Mouse (Mus musculus): Measurements from ENCODE around the gene Wdr3. TPM values are rescaled to one million over a fixed set of nuclear protein-coding genes. Genes with fewer than 3 reads are reported as not detected.

The Wdr3 gene
- 31.1 and 33.1 TPM in 2 replicates for polyA plus RNA-seq (2016; fragmentation: Nextera tagmentation; extraction: Ambion mirVana)

- peaks cover 15% of the 10 kb centered on the region for H3K4me1 ChIP-seq (replicated peaks)
- peak within 1 kb of the TSS; percentile 89 for H3K27ac ChIP-seq (ENCODE audit: poor library complexity, severe bottlenecking)
- H3K9ac ChIP-seq: peak within 1 kb of the TSS; percentile 87
- peak; percentile 96 for ATAC-seq (ENCODE audit: insufficient number of reproducible peaks, low FRiP score)
- WGBS: under 1% methylated on average over 55 of the region's 55 CpGs
- H3K27me3 ChIP-seq (replicated peaks): no peaks in the 10 kb centered on the region
- peak within 1 kb of the TSS; percentile 80 for H3K4me3 ChIP-seq
- peak within 1 kb of the TSS; percentile 93 for H3K4me2 ChIP-seq
- peaks cover 29% of the 10 kb centered on the region for H3K36me3 ChIP-seq
- no peaks in the 10 kb centered on the region for H3K9me3 ChIP-seq (replicated peaks)
These were observed at the start of gene Wdr3, which contains the start of gene Gdap2 for GRCm38 (mm10) chr3:100162315-100163105. Gene Wdr3, minus strand, starts transcription at chr3:100162407. Gene Gdap2, plus strand, starts transcription at chr3:100162381.

GRCm38 (mm10) chr3:100206973-100207372 lies 44.8 kb upstream of the Wdr3 start:
- H3K9me3 ChIP-seq (replicated peaks): no peaks in the 10 kb centered on the region
- H3K27me3 ChIP-seq (replicated peaks): no peaks in the 10 kb centered on the region
- no peaks in the 10 kb centered on the region for H3K4me1 ChIP-seq (replicated peaks)
- WGBS: 68% methylated on average over 1 of the region's 1 CpGs
- no peak overlapping the region for H3K4me3 ChIP-seq
- ATAC-seq (ENCODE audit: insufficient number of reproducible peaks, low FRiP score): no peak
- H3K4me2 ChIP-seq: no peak overlapping the region
- H3K9ac ChIP-seq: no peak overlapping the region
- H3K27ac ChIP-seq (ENCODE audit: poor library complexity, severe bottlenecking): no peak overlapping the region
- H3K36me3 ChIP-seq: peaks cover 37% of the 10 kb centered on the region

GRCm38 (mm10) chr3:100201554-100201953 lies 39.3 kb upstream of the Wdr3 start:
- Histone ChIP-seq H3K4me3 (no peak overlapping the region), H3K27ac (ENCODE audit: poor library complexity, severe bottlenecking) (no peak overlapping the region), H3K4me1 (replicated peaks) (no peaks in the 10 kb centered on the region), H3K9me3 (replicated peaks) (no peaks in the 10 kb centered on the region), H3K36me3 (peaks cover 59% of the 10 kb centered on the region), H3K4me2 (no peak overlapping the region), H3K9ac (no peak overlapping the region), H3K27me3 (replicated peaks) (no peaks in the 10 kb centered on the region)
- 85% methylated on average over 7 of the region's 7 CpGs for WGBS
- no peak for ATAC-seq (ENCODE audit: insufficient number of reproducible peaks, low FRiP score)

GRCm38 (mm10) chr3:100194210-100194609 lies 32.0 kb upstream of the Wdr3 start:
- WGBS: 53% methylated on average over 5 of the region's 5 CpGs

GRCm38 (mm10) chr3:100189861-100190260 lies 27.7 kb upstream of the Wdr3 start:
- 84% methylated on average over 11 of the region's 11 CpGs for WGBS
- no peak overlapping the region for H3K4me3 ChIP-seq
- no peaks in the 10 kb centered on the region for H3K27me3 ChIP-seq (replicated peaks)
- H3K36me3 ChIP-seq: peaks cover 40% of the 10 kb centered on the region
- no peak overlapping the region for H3K27ac ChIP-seq (ENCODE audit: poor library complexity, severe bottlenecking)
- no peak overlapping the region for H3K9ac ChIP-seq
- no peak overlapping the region for H3K4me2 ChIP-seq
- no peak for ATAC-seq (ENCODE audit: insufficient number of reproducible peaks, low FRiP score)
- H3K4me1 ChIP-seq (replicated peaks): peaks cover 10% of the 10 kb centered on the region
- no peaks in the 10 kb centered on the region for H3K9me3 ChIP-seq (replicated peaks)

More at GRCm38 (mm10) chr3:100194210-100194609, 32.0 kb upstream of the Wdr3 start:
- H3K4me1 ChIP-seq (replicated peaks): peaks cover 10% of the 10 kb centered on the region
- peaks cover 41% of the 10 kb centered on the region for H3K36me3 ChIP-seq
- no peak overlapping the region for H3K4me2 ChIP-seq
- no peak overlapping the region for H3K4me3 ChIP-seq
- no peaks in the 10 kb centered on the region for H3K27me3 ChIP-seq (replicated peaks)
- ATAC-seq (ENCODE audit: insufficient number of reproducible peaks, low FRiP score): no peak
- no peaks in the 10 kb centered on the region for H3K9me3 ChIP-seq (replicated peaks)
- no peak overlapping the region for H3K27ac ChIP-seq (ENCODE audit: poor library complexity, severe bottlenecking)
- H3K9ac ChIP-seq: no peak overlapping the region

DNA sequence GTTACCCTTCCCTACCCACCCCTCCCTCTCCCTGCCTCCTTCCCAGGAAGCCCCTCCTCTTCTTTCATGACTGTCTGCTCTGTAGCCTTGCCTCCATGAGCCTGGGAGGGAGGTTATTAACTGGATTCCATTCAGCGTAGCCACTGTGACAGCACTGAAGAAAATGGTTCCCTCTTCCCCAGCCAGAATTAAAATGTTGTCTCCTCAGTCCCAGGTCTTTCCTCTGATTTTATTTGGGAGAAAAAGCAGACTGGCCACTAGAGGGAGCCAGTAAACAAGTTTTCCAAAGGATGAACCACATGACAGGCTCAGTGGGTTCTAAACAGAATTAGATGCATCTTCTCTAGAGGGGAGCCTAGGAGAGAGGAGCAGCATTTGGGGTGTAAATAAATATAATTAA lies 27.2 kb upstream of the Wdr3 start:
- H3K9me3 ChIP-seq (replicated peaks): no peaks in the 10 kb centered on the region
- 35% methylated on average over 1 of the region's 1 CpGs for WGBS
- H3K4me3 ChIP-seq: no peak overlapping the region
- peaks cover 10% of the 10 kb centered on the region for H3K4me1 ChIP-seq (replicated peaks)
- H3K9ac ChIP-seq: no peak overlapping the region
- no peaks in the 10 kb centered on the region for H3K27me3 ChIP-seq (replicated peaks)
- H3K27ac ChIP-seq (ENCODE audit: poor library complexity, severe bottlenecking): no peak overlapping the region
- no peak for ATAC-seq (ENCODE audit: insufficient number of reproducible peaks, low FRiP score)
- no peak overlapping the region for H3K4me2 ChIP-seq
- H3K36me3 ChIP-seq: peaks cover 38% of the 10 kb centered on the region

DNA sequence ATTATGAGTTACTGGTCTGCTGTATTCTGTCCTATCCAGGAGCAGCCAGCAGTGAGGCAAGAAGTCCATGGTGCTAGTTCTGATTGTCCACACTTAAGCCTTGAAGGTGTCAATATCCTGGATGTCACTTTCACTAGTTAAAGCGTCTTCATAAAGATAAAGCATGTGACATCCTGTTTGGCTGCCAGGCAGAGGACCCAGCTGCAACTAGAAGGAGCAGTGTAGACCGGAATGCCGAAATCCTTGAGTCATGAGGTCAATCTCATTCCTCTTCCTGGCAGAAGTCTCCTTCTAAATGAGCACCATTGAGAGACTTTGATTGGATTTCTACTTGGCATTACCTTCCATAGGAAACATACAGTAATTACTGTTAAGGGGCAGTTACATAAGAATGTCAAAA lies 18.3 kb upstream of the Wdr3 start:
- no peak overlapping the region for H3K9ac ChIP-seq
- no peak overlapping the region for H3K4me3 ChIP-seq
- whole genome bisulfite sequencing: 62% methylated on average over 3 of the region's 3 CpGs
- ATAC-seq (ENCODE audit: insufficient number of reproducible peaks, low FRiP score): no peak
- no peaks in the 10 kb centered on the region for H3K9me3 ChIP-seq (replicated peaks)
- no peaks in the 10 kb centered on the region for H3K27me3 ChIP-seq (replicated peaks)
- H3K36me3 ChIP-seq: peaks cover 71% of the 10 kb centered on the region
- H3K4me1 ChIP-seq (replicated peaks): no peaks in the 10 kb centered on the region
- no peak overlapping the region for H3K4me2 ChIP-seq
- no peak overlapping the region for H3K27ac ChIP-seq (ENCODE audit: poor library complexity, severe bottlenecking)

DNA sequence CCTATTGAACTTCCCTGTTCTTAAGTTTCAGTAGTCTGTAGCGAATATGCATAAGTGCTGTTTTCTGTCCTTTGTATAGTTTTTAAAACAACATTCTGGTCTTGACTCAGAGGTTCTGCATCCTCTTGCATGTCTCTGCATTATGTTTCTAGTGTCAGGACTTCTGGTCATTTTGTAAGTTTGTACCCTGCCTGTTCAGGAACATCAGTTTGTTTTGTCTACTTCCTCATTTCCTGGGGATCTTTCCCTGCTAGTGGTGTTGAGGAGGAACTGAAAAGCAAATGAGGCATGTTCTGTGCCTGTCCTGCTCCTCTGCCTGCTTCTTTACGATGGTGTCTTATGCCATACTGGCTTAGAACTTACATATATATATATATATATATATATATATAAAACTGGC lies 13.8 kb upstream of the Wdr3 start:
- ATAC-seq (ENCODE audit: insufficient number of reproducible peaks, low FRiP score): no peak
- Histone ChIP-seq H3K4me1 (replicated peaks) (no peaks in the 10 kb centered on the region), H3K36me3 (peaks cover 80% of the 10 kb centered on the region), H3K9ac (no peak overlapping the region), H3K27me3 (replicated peaks) (no peaks in the 10 kb centered on the region), H3K9me3 (replicated peaks) (no peaks in the 10 kb centered on the region), H3K4me3 (no peak overlapping the region), H3K4me2 (no peak overlapping the region), H3K27ac (ENCODE audit: poor library complexity, severe bottlenecking) (no peak overlapping the region)
- 88% methylated on average over 2 of the region's 2 CpGs for WGBS

GRCm38 (mm10) chr3:100164991-100165390 lies 2.8 kb upstream of the Wdr3 start:
- Histone ChIP-seq H3K27me3 (replicated peaks) (no peaks in the 10 kb centered on the region), H3K4me1 (replicated peaks) (peaks cover 15% of the 10 kb centered on the region), H3K9me3 (replicated peaks) (no peaks in the 10 kb centered on the region), H3K36me3 (peaks cover 15% of the 10 kb centered on the region), H3K27ac (ENCODE audit: poor library complexity, severe bottlenecking) (no peak overlapping the region), H3K4me2 (no peak overlapping the region), H3K9ac (no peak overlapping the region), H3K4me3 (no peak overlapping the region)
- no peak for ATAC-seq (ENCODE audit: insufficient number of reproducible peaks, low FRiP score)

GRCm38 (mm10) chr3:100163556-100163955 lies 1.3 kb upstream of the Wdr3 start:
- no peak overlapping the region for H3K9ac ChIP-seq
- ATAC-seq (ENCODE audit: insufficient number of reproducible peaks, low FRiP score): no peak
- peaks cover 26% of the 10 kb centered on the region for H3K36me3 ChIP-seq
- no peak overlapping the region for H3K27ac ChIP-seq (ENCODE audit: poor library complexity, severe bottlenecking)
- no peak overlapping the region for H3K4me3 ChIP-seq
- H3K27me3 ChIP-seq (replicated peaks): no peaks in the 10 kb centered on the region
- WGBS: 76% methylated on average over 2 of the region's 2 CpGs
- no peaks in the 10 kb centered on the region for H3K9me3 ChIP-seq (replicated peaks)
- no peak overlapping the region for H3K4me2 ChIP-seq
- H3K4me1 ChIP-seq (replicated peaks): peaks cover 15% of the 10 kb centered on the region

DNA sequence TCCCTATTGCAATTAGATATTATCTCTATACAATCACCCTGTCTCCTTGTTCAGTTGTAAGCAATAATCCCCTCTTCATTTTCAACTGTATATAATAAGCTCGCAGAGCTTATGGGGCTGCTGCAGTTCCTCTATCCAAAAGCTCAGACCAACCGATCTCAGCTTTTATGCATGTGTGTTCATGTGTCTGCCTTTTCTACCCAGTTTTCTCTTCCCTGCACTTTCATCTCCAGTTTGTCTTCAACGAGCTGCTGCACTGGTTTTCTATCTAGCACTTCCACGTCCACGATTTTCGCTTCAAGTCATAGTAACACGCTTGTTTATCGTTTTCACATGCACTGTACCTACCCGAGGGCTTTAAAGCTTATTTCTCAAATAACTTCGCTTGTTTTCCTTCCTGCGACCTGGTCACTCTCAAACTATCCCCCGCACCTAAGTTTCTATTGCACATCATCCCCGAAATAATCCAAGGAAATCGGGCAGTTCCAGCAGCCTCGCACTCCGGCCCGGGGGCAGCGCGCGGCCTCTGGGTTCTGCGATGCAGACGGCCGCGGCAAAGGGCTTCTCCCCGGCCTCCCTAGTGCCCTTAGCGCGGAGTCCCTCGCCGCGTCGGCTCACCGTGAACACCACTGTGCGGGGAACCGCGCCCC lies 417 bp downstream of the Wdr3 start:
- H3K4me2 ChIP-seq: peak overlapping the region; percentile 93
- no peaks in the 10 kb centered on the region for H3K9me3 ChIP-seq (replicated peaks)
- H3K4me1 ChIP-seq (replicated peaks): peaks cover 15% of the 10 kb centered on the region
- ATAC-seq (ENCODE audit: insufficient number of reproducible peaks, low FRiP score): no peak
- peaks cover 34% of the 10 kb centered on the region for H3K36me3 ChIP-seq
- H3K27me3 ChIP-seq (replicated peaks): no peaks in the 10 kb centered on the region
- peak overlapping the region; percentile 89 for H3K27ac ChIP-seq (ENCODE audit: poor library complexity, severe bottlenecking)
- peak overlapping the region; percentile 80 for H3K4me3 ChIP-seq
- WGBS: 1% methylated on average over 35 of the region's 35 CpGs
- H3K9ac ChIP-seq: peak overlapping the region; percentile 87
